Mouse (Mus musculus) cerebellum, postnatal 25 days (tissue): ENCODE measurements around the gene Unc5b.

Experiments used
- DNase-seq, 2 experiments: peaks; one replicate each; pipeline ENCODE4 v3.0.0; 2021; ENCODE audit warnings: mixed read lengths in 2 of 2

Unc5b gene

GRCm38 (mm10) chr10:60821311-60821710 is 10.1 kb downstream of the Unc5b start:
- DNase-seq: peak; percentile 27 to 42

- peak; percentile 99 to 100 for DNase-seq
Observed at GRCm38 (mm10) chr10:60820552-60820951, 10.8 kb downstream of the Unc5b start.

DNA sequence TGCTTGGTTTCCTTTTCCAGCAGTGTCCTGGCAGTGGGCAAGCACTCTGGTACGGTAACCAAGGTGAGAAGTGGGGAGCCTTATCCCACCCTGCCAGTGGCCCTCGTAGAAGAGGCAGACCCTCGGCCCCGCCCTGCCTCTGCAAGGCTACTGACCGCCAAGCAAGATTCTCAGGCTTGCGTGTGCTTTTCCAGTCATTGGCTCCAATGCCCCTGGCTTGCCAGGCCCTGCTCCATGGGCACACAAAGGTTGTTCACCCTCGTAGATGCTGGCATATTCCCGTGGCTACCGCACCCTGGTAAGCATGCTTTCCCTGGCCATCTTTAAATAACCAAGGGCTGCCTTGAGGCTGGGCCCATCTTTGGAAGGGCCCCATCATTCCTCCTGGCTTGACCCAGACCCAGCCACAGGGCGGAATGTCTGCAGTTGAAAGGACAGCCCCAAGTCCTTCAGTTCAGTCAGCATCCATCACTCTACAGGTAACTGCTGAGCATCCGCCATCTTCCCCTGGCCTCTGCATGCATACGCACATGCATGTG is 11.7 kb downstream of the Unc5b start:
- peak; percentile 57 to 65 for DNase-seq

GRCm38 (mm10) chr10:60819179-60819578 is 12.2 kb downstream of the Unc5b start:
- peak in 1 of 2 experiments; percentile 53 for DNase-seq

GRCm38 (mm10) chr10:60818708-60819107 is 12.7 kb downstream of the Unc5b start:
- no peak for DNase-seq

GRCm38 (mm10) chr10:60817868-60818267 is 13.5 kb downstream of the Unc5b start:
- no peak for DNase-seq

GRCm38 (mm10) chr10:60816872-60817648 is 14.3 kb downstream of the Unc5b start:
- peak; percentile 95 to 96 for DNase-seq

DNA sequence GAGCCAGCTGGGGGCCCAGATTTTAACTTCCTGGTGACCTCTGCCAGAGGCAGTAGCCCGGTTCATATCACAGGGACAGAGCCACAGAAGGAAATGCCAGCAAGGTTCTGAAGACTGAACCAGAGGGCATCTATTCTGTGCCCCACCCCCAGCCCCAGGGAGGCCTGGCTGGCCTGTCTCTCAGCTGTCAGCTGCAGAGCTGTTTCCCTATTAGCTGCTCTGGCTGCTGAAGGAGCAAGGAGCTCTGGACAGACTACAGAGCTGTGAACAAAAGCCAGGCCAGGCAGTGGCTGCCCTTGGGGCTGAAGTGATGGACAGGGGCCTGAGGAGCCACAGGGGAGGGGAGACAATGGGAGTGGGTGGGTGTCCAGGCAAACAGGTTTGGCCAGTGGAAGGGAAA is 15.5 kb downstream of the Unc5b start:
- DNase-seq: peak in 1 of 2 experiments; percentile 67

GRCm38 (mm10) chr10:60815059-60815458 is 16.3 kb downstream of the Unc5b start:
- no peak for DNase-seq

- no peak for DNase-seq
Observed at GRCm38 (mm10) chr10:60814444-60815057, 16.8 kb downstream of the Unc5b start.

- no peak for DNase-seq
Observed at GRCm38 (mm10) chr10:60813606-60814005, 17.8 kb downstream of the Unc5b start.

DNA sequence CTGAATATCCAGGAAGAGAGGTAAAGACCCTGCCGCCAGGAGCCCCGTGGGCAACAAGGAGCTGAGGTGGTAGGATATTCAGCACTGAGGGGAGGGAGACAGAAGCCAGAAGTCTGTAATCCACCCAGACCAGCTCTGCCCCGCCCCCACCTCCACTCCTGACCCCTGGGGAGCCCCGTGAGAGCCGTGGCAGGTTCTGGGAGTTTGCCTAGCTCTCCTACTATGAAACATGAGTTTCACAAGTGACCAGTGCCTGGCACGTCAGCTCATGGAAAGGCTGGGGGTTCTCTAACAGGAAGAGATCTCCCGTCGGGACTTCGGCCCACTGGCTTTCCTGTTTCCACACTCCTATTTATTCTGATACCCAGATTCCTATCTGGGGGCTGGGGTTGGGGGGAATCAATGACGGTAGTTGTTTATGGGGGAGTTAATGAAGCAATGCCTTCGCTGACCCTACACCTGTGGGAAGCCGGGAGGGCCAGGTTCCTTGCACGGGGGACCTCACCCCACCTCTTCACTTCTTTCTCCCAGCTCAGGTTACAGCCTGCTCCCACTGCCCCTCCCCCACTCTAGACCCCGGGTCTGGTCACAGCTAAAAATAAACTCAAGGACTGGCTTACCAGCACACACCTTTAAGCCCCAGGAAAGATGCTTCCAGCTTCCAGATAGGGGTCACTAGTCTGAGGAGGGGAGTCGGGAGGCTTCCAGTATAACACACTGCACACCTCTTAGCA is 19.4 kb downstream of the Unc5b start:
- DNase-seq: peak in 1 of 2 experiments; percentile 39

- DNase-seq: no peak
Observed at GRCm38 (mm10) chr10:60808447-60808846, 22.9 kb downstream of the Unc5b start.

DNA sequence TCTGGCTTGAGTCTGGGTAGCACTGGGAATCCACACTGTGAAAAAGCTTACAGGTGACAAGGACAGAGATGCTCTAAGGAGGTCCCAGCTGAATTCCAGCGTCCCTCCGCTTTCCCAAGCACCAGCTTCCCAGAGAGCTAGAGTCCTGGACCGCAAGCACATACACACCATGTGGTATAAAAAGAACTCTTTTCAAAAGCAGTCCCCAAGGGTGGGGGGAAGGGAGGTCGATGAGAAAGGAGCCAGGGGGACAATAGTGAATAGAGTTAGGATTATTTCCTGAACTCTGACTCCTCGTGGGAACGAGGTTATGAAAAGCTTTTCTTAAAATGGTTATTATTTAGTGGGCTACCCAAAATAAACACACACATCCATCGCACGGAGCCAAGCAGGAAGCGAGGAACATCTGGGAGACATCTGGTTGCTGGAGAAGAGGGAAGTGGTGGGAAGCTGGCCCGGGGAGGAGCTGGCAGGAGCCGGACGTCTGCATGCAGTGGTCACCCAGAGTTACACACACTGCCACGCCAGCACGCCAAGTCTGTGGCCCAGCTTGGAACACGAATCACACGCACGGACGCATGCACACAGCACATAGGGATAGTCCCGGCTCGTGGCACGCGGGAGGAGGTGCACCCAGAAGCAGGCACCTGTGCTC is 23.7 kb downstream of the Unc5b start:
- no peak for DNase-seq

DNA sequence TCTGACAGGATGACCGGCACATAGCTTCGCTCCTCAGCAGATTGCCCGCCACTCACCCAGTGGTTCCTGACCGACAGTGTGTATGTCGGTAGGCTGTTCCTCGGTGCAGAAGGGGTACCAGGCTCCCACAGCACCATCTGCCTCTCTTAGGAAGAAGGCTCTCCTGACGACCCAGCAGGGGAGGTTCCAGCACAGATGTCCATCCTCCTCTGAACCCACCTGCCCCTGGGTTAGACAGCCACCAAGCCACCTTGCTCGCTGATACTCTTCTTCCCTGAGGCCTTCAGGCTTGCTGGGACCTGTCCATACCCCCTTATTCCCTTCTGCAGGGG is 25.2 kb downstream of the Unc5b start:
- peak in 1 of 2 experiments; percentile 64 for DNase-seq

DNA sequence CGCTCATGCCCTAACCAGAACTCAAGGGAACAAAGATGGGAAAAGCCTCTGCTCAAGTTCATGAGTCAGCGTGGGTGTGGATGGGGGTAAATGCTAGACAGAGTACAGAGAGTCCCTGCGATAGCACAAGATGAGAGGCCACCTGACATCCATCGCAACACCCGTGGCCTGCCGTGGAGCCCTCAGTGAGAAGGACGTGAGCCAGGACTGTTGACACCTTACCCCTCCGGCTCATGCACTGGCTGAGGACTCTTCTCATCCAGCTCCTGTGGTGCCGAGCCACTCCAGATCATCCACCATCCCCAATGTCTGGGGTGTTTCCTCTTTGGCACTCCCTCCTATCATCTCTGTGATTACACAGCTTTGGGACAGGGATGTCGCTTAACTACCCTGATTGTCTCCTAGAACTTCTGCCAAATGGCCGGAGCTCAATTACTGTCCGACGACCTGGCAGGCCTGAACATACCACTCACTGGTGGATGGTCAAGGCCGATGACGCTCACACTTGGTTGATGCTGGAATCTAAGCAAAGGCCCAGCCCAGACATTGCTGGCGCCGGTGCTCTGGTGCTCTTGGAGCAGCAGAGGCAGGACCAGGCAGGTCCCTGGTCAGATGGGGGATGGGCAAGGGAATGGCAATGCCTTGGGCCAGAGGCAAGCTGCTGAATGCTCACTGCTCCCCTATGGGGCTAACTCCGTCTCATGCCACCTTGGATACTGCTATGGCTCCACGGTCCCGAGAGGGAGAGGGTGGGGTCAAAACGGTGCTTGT is 25.8 kb downstream of the Unc5b start:
- DNase-seq: peak; percentile 60 to 64

DNA sequence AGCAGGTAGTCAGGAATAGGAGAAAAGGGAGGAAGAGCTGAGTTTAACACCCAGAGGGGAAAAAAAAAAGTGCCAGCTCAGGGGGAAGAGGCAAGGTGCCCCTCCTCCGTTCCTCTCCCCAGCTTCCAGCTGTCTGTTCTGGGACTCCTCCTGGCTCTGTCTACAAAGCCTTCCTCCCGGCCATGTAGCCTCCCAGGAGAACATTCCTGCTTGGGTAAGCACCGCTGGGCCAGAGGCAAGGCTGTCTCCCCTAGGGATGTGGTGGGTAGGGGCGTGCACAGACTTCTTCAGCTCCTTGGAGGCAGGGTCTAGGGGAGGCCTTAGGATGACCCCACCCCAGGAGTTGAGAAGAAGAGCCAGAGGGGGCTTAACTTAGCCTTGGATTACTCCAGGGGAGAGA is 26.5 kb downstream of the Unc5b start:
- DNase-seq: no peak

- DNase-seq: peak; percentile 85 to 90
Observed at GRCm38 (mm10) chr10:60803971-60804370, 27.4 kb downstream of the Unc5b start.

DNA sequence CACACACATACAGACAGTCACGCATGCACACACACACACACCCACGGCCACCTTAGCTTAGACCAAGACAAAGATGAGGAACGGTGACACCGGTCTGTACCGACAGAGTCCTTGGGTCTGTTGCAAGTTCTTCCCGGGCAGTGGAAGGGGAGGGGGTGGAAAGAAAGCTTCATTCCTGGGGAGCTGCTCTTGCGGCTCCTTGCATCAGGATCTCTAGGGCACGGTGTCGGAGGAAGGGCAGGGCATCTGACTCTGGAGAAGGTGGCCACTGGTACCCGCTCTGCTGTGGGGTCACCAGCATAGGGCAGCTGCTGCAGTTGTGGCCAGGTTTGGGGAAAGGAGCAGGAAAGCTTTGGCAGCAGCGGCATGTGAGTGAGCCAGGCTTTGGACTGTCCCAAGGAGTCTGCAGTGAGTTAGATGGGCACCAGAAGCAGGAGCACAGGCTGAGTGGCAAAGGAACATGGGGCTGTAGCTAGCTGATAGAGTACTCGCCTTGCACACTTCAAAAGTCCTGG is 29.4 kb downstream of the Unc5b start:
- no peak for DNase-seq

- no peak for DNase-seq
Observed at GRCm38 (mm10) chr10:60801168-60801897, 30.0 kb downstream of the Unc5b start.
